Mouse (Mus musculus) gastrocnemius, postnatal 25 days (tissue): ENCODE results near the gene 5330417H12Rik. TPM values are rescaled to one million over a fixed set of nuclear protein-coding genes. Genes with fewer than 3 reads are reported as not detected.

Experiments
- DNase-seq: peaks from one replicate; pipeline ENCODE4 v3.0.0; 2022
- total RNA-seq, 2 experiments: library from RNA; stranded (reverse); gene quantifications; 1 replicate in 1 of 2; 2 replicates in 1 of 2; pipeline ENCODE4 v1.2.3; 2021

The 5330417H12Rik gene
- total RNA-seq, 2 experiments from 2014 or later: not detected

DNA sequence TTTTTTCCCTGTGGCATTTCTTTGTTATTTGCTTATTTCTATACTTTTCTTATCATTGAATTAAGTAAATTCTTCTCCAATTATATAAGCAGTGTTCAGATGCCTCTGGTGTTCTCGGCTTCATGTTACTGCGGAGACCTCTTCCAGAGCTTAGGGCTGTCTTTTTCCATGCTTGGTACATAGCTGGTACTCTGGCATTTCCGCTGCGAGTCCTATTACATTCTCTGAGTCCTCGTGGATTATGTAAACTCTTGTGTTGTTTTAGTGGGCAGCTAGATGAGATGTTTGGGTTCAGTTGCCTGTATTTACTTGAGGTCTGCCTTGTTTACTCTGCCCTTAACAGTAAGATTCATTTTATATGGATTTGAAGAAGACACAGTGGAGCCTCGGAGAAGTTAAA, 820 bp upstream of the 5330417H12Rik start:
- no peak for DNase-seq

DNA sequence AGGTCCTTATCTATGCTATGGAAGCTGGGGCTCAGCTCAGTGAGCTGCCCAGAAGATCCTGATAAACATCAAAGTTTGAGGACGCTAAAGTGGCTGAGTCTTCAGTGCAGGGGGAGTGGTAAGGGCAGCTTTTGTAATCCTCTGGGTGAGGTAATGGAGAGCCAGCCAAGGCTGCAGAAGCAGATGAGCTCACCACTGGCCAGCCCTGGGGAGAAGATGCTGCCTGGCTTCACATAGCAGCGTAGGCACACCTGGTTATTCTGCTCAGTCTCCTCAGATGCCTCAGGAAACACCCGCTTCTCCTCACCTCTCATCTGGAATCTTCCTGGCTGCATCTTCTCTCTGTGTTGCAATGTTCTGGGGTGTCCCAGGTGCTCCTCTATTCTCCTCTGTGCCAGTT, 529 bp downstream of the 5330417H12Rik start:
- DNase-seq: no peak

DNA sequence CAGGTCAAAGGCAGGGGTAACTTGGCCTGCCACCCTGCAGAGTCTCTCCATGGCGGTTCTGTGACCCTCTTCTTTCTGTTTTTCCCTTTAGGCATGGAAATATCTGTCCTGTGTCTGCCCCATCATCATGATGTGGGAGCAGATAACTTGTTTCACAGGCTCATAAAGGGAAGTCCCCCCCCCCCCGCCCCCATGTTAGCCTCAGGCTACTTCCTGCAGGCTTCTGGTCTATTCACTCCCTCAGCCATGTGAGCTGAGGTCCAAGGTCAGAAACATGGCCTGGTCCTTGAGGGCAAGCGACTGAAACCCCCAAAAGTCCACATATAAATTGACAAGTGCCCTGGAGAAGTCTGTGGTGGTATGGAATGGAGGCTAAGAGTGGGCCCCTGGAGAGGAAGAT, 4.8 kb downstream of the 5330417H12Rik start:
- DNase-seq: no peak

DNA sequence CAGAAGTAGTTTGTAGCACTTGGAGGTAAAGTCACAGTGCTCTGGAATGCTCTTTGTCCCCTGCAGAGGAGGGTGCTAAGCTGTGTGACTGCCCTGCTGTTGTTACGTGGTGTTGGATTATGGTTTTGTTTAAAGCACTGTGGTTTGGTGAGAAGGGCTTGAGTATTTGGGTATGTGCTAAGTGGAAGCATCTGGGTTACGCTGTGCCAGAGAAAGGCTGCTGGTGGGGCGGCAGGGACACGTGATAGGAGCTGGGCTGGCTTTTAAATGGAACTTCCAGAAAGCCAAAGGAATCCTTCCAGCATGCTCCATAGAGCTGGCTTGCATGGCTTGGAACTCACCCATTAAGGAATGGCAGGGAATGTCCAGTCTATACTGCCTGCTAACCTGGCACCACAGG, 5.7 kb downstream of the 5330417H12Rik start:
- DNase-seq: peak; percentile 36

DNA sequence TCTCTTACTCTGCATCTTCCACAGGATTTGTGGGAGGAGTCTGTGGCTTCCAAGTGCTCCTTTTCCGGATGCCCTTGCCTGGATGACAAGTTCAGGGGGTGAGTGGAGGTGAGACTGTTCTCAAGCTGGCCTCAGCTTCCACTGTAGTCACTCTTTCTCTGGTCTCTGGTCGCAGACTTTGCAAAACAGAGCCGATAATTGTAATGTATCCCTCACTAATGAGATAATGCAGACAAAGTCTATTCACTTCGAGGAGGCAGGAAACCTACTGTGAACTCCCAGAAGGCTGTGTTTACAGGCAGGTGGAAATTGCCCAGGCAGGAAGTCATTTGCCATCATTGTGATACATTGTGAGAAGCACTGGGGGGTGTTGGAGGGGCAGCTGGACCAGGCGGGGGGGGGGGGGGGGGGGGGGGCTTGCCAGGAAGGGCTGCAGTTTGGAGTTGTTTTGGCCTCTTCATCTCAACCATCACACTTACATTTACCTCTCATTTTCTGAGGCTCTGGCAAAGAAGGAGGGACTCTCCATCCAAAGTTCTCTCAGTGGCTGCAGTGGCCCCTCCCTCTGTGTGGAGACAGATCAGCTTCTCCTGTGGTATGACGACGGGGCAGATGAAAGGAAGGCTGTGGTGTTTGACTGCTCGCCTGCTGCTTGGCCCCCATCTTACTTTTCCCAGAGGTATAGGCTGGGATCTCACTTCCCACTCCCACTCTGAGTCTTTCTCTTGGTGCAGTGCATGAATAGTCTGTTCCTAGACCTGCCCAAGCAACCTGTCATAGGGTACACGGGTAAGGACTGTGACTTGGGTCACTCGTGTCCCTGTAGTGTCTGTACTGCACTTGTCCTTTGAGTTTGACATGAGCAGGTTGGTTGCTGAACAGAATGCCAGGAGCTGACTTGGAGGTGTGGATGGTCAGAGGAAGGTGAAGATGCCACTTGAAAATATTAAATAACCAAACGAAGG, 6.7 kb downstream of the 5330417H12Rik start:
- DNase-seq: no peak

- DNase-seq: no peak
These were observed 14.1 kb downstream of the 5330417H12Rik start for GRCm38 (mm10) chr7:107610880-107611279.

DNA sequence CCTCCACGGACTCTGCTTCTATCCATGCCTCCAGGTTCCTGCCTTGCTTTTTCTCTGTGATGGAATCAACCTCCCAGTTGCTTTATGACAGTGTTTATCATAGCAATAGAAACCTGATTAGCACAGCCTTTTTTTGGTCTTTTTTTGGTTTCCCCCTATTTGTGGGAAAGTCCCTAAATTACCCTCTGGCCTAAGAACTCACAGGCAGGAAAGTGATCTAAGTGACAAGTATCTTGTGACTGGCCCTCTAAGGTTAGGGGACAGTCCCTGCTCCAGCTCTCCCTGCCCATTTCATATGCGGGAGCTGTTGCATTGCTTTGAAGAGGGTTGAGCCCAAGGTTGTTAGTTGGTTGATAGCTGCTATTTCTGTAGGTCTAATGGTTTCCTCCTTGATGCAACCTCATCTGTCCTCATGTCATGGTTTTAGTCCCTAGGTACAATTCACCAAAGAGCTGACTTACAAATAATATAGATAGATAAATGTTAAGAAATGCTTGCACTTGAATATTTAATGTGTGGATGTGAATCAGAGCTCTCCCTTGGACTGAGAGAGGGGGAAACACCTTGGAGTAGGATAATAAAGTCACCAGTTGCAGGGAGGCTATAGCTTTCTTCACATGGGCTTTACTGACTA, 15.2 kb downstream of the 5330417H12Rik start:
- DNase-seq: no peak

DNA sequence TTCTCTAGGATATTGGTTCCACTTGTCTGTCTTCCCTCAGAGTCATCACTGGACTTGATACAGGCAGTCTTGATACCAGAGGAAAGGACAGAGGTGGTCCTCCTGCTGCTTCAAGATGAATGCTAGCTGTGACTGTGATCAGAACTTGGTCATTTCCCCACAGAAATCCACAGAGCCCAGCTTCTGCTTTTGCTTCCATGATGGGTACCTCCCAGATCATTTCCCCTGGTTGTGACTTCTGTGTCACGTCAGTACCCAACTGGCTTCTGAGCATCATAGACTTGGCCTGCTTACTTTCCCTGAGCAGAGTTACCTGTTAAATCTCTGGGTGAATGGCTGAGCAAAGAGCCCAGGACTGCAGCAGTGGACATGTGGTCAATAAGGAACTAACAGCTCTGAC, 17.2 kb downstream of the 5330417H12Rik start:
- no peak for DNase-seq

DNA sequence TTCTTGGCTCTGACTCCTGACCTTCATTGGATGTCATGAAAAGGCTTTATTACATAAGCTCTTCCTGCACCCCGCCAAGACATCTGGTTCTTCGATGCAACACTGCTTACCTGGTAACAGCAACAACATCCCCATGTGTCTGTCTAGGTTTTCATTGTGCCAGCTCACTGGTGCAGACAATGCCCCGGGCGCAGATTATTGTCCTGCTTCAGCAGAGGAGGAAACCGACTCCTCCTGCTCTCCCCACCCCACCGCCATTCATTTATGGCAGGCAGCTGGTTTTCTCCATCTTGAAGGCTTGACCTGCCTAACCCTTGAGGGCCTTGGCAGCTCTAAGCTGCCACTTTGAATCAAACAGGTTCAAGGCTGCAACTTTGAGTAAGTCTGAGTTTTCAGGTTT, 22.0 kb downstream of the 5330417H12Rik start:
- DNase-seq: no peak

GRCm38 (mm10) chr7:107602505-107602904, 22.5 kb downstream of the 5330417H12Rik start:
- no peak for DNase-seq

DNA sequence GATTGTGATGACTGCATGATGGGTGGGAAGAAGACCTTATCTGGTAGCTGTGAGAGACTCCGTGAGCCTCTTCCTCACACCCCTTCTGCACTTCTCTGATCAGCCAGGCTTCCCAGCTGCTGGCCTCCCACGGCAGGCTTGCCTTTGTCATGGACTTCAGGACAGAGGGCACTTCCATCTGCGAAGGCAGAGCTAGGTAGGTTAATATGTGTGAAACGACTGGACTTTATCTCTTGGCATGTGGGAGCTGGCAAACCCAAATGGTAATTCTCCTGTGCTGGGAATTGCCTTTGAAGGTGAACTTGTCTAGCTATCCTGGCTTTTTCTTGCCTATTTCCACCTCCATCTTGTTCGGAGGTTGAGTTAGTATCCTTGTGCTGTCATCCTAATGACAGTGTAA, 24.3 kb downstream of the 5330417H12Rik start:
- DNase-seq: no peak

DNA sequence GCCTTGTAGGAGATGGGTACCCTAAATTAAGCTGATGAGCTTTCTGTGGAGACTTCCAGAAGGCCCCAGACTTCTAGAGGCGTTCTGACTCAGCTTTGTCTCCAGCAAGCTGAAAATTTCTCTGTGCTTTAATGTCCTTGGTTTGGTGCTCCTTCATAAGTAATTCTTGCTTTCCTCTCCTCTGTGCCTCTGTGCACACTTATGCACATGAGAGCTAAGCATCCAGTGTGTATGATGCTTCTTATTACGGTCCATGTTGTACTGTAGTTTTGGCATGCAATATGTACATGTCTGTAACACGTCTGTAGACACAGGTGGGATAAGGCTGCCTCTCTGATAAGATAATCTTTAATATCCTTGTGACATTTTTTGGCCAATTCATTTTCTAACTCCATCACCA, 27.0 kb downstream of the 5330417H12Rik start:
- DNase-seq: no peak

DNA sequence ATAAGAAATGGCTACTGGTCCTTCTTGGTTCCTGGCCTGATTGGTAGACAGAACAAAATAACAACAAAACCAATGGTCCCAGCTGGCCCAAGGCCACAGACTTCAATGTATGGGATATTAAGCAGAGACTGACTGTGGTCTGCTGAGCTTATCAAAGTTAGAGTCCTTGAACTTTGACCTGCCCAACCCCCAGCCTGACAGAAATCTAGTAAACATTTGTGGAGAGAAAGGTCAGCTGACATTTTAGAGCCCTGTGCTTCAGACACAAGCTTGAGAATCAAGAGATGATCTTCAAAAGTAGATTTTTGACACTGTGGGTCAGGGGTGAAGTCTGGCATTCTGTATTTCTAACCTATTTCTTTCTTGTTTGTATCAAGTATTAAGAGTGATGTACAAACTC, 28.2 kb downstream of the 5330417H12Rik start:
- DNase-seq: no peak

- DNase-seq: no peak
These were observed 29.5 kb downstream of the 5330417H12Rik start for GRCm38 (mm10) chr7:107595426-107595825.

- peak; percentile 90 for DNase-seq
These were observed 30.0 kb downstream of the 5330417H12Rik start, which contains the start of gene Ppfibp2 for GRCm38 (mm10) chr7:107594857-107595402. Ppfibp2 (plus strand) TSS chr7:107595207.

DNA sequence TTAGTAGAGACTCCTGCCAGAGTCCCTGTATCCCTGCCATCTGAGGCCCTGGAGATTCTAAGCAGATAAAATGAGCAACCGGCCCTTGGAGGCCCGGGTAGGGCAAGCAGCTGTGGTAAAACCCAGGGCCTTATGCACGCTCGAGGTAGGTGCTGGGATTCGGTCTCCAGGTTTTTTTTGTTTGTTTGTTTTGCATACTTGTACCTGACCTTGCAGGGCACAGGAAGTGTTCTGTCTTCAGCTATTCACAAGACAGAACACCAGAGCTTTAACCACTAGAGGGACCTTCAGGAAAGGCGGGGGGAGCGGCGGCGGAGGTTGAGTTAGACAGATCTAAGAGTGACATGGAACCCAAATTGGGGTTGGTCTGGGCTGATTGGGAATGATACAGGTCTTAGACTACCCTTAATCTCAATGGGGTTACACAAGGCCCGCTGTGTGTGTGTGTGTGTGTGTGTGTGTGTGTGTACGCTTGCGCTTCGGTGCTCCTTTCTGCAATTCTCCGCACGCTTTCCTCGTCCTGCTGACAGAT, 30.6 kb downstream of the 5330417H12Rik start:
- peak; percentile 35 for DNase-seq

DNA sequence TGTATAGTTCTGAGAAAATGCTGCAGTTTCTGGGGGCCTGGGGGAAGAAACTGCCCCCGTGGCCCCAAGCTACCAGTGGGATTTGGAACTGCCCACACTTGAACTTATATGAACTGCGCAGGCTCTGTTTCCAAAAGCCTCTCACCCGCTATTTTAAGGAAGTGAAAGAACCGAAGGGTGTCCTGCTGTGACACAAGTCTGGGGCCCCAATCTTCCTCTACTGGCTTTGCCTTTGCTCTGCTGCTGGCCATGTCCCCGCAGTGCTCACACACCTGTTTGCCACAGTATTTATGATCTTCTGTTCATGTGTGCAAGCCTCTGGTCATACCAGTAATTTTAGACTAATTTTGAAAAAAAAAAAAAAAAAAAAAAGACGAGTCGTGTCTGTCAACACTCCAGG, 31.1 kb downstream of the 5330417H12Rik start:
- no peak for DNase-seq

DNA sequence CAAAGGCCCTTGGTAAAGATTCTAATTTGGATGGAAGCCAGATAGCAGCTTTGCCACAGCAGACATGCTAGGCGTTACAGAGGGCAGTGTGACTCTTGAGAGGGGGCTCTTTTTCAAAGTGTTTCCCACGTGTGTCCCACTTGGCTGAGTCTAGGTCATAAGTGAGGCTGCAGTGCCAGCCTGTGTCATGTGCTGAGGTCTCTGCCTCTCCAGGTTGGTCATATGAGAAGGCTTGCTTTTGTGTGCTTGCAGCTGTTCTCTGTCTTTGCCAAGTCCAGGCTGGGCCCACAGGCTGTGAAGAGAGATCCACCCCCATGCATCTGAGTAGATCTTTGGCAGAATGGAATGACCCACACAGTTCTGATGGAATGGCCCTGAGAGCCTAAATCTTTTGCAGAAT, 32.3 kb downstream of the 5330417H12Rik start:
- peak; percentile 59 for DNase-seq

- DNase-seq: no peak
These were observed 50.7 kb downstream of the 5330417H12Rik start for GRCm38 (mm10) chr7:107574276-107574675.
